Mouse (Mus musculus) thymus, adult 18-20 months (tissue): ENCODE measurements around the gene Ppp2r5e.
"Not testable (repeated sequence)": the region's sequence is repeated elsewhere in the genome, so short reads cannot be mapped to it uniquely, and the experiment has no call there.

Experiments used
- DNase-seq, 2 experiments: peaks; one replicate each; pipeline ENCODE4 v3.0.0; 2022; ENCODE audit warnings: mixed read lengths in 2 of 2

Ppp2r5e gene

DNA sequence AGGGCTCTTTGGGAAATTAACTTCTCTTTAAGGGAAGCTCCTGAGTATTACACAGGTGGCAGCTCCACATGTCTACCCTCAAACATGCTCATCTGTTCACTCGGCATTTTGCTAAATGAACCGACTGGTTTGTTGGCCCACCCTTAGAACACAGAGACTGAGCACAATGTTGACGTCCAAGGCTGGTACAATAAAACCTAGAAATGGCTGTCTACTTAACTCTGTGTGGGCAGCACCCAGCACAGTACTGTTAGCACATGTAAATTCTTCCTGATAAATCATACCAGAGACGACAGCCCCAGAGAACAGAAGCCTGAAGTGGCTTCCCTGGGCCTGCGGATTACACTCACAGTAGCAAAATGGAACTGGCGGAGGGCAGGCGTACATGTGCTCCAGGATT, 59.5 kb downstream of the Ppp2r5e start:
- DNase-seq: no peak

DNA sequence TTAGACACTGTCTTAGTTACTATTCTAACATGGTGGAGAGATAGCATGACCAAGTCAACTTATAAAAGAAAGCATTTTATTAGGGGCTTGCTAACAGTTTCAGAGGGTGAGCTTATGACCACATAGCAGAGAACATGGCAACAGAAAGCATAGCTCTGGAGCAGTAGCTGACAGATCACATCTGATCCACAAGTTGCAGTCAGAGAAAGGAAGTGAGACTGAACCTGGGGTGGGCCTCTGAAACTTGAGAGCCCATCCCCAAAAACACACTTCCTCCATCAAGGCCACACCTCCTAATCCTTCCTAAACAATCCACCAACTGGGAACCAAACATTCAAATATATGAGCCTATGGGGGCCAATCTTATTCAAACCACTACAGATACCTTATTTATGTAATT, 62.9 kb downstream of the Ppp2r5e start:
- DNase-seq: no peak

DNA sequence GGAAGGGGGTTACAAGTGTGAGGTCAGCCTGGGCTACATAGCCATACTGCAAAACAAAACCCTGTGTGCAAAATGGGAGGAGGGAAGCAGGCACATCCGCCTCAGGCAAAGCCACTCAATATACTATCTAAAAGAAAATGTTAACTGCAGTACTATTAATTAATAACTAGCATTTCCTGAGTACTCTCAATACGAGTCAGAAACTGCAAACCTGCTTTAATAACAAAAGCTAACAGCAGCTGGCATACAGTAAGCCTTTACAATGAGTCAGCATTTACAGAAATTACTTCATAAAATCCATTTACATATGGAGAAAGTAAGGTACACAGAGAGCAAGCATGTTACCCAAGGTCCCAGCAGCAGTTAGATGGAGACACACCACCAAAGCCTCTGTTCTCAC, 64.2 kb downstream of the Ppp2r5e start:
- no peak for DNase-seq

DNA sequence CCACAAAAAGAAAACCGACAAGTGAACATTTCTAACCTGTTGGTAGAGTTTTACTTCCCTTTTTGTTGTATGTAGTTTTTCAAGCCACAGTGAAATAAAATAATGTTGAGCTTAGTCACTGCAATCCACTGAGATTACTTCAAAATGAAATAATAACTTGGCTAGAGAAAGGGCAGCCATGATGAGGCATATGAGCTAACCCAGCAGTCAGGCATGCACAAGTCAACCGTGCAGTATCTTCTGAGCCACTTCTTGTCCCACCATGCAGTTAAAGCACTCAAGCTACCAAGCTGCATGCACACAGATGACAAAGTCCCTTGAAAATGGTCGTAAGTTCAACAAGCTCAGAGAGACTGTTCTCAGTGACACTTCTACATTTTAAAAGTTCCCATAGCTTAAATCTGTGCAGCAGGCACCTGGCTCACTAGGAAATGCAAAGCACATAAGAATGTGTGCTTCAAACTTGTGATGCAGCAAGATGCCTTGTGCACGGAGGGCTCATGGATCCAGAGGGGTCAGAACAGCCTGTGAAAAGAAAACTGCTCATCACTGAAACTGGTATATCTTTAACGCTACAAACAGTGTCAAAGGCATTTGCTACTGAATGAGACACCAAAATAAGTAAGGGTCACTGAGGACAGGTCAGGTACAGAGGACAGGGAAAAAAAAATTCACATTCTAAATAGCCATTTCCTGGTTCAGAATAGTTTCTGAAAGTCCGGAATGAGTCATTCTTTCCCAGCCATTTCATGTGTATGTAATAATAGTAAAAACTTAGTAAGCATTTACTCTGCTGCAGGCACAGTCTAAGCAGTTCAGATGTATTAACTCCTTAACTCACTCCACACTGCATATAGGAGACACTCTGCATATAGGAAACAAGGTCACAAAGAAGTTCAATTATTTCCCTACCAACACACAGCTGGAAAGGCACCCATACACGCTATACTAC, 66.9 kb downstream of the Ppp2r5e start:
- DNase-seq: no peak

DNA sequence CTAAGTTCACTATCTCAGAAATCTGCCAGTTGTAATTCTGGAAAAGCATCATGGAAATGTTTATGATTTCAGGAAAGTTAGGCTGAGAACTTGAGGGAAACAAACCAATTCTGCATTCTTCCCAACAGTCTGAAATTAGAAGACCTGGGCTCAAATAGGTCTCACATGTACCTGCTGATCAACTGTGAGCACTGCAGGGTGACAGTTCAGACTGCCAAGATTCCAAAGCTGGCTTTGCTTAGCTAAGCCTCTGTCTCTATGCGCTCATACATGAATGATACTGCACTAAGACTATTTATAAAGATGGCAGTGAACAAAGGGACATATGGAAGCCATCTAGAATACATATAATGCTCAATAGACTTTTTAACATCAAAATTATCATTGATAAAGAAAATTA, 67.7 kb downstream of the Ppp2r5e start:
- no peak for DNase-seq

DNA sequence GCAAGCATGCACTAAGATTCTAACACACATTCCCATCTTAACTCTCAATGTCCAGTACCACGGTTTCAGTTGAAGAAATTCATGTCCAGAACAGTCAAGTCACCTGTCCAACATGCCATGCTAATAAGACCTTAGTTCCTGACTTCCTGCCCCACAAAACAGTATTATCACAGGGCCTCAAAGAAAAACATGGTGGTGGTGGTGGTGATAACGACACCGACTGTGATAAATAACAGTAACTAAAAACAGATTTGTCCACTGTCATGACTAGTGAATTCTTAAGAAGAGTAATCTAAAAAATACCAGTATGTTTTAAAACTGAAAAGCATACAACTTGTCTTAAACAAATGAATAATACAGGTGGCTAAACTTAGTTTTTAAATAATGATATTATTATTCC, 71.8 kb downstream of the Ppp2r5e start:
- DNase-seq: no peak

DNA sequence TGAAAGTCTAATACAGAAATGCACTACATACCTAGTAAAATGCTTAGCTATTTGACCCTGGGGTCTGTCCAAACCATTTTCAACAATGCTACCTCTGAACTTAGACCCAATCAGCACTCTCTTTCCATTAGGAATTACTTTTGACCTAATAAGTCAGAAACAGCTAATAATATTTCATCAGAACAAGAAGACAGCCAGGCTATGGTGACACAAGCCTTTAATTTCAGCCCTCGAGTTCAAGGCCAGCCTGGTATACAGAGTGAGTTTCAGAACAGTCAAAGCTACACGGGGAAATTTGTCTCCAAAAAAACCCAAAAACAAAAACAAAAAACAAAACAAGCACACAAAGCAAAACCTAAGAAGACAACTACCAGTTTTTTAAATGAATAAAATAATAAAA, 73.1 kb downstream of the Ppp2r5e start:
- DNase-seq: no peak

DNA sequence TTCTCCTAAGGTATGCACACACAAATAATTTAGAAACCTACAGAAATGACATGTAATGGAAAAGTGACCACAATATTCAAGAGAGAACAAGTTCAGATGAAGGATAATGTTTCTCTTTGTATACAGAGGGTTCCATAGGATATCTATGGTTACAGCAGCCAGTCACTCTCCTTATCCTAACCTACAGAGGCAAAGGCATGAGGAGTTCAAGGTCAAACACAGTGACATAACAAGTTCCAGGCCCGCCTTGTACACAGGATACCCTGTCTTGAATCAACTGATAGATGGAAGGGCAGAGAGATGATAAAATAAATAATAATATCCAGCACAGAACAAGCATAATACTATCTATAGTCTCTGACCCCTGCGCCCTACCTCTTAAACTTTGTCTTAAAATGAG, 73.7 kb downstream of the Ppp2r5e start:
- DNase-seq: no peak

DNA sequence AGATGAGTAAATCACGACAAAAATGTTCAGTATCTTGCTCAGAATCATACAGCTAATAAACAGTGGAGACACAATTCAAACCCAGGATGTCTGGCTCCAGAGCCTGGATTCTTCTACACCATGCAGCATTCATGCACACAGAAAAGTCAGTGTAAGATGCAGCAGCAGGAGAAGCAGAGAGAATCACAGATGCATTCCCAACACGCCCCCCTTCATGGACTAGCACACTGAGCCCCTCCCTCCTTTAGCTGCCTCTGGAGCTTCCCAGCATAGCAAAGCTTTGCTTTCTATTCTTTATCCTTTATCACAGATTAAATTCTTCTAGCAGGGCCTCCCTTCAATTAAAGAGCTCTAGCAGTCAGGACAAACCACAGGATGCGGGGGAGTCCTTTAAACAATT, 75.7 kb downstream of the Ppp2r5e start:
- DNase-seq: no peak

DNA sequence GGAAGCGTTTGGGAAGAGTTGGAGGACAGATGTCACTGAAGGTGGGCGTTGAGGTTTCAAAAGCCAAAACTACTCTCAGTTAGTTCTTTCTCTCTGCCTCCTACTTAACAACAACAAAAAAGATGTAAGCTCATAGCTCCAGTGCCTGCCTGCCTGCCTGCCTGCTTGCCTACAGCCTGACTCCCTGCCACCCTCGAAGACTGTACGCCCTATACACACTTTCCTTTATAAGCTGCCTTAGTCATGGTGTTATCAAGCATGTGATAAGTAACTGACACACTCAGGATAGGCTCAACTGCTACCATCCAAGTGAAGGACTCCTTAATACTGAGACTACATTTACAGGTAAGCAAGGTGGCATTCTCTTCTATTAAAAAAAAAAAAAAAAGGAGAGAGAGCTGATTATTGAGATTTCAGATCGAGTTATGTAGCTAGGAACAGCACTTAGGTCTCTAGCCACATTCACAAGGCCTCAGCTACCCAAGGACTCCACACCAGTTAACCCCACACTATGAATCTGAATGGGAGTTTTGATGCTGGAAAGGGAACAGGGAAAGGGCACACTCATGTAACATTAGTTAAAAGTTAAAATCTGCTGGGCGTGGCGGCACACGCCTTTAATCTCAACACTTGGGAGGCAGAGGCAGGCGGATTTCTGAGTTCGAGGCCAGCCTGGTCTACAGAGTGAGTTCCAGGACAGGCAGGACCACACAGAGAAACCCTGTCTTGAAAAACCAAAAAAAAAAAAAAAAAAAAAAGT, 76.7 kb downstream of the Ppp2r5e start:
- no peak for DNase-seq

DNA sequence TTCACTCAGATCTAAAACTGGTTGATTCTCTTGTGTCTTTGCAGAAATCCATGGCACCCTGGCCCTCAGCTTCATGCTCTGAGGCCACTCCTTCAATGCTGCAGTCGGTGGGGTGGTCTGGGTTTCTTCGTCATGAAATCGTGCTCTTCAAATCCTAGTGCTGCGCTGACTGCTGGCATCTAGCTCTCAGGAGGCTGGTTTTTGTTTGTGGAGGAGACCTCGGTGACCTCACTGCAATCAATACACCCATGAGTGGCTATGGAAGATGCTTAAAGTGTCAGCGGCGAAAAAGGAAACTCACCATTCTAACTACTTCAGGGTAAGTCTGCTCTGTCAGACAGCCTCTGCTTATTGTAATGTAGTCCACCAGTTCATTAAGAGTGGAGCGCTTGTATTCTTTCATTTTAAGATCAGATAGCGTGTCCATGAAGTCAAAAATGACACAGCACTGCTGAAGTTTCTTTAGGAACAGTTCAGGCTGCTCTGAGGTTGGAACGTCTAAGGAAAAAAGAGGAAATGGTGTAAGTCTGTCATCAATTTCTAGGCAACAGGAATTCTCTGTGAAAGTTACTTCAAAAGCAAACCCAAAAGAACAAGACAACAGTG, 80.6 kb downstream of the Ppp2r5e start:
- DNase-seq: no peak

DNA sequence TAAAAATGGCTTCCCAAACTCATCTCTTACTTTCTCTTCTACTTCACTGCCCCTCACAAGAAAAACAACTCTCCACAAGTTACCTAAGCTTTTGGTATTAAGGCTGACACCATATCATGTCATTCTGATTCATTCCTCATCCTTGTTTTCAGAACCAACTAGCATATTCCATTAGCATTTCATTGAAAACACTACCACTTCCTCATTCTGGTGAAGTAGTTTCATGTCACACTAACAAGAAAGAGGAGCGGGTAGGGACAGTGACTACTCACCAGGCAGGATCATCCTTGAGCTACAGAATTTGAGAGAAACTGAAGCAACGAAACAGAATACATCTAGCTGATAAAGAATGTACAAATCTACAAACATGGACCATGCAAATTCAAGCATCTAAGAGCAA, 84.5 kb downstream of the Ppp2r5e start:
- DNase-seq: no peak

DNA sequence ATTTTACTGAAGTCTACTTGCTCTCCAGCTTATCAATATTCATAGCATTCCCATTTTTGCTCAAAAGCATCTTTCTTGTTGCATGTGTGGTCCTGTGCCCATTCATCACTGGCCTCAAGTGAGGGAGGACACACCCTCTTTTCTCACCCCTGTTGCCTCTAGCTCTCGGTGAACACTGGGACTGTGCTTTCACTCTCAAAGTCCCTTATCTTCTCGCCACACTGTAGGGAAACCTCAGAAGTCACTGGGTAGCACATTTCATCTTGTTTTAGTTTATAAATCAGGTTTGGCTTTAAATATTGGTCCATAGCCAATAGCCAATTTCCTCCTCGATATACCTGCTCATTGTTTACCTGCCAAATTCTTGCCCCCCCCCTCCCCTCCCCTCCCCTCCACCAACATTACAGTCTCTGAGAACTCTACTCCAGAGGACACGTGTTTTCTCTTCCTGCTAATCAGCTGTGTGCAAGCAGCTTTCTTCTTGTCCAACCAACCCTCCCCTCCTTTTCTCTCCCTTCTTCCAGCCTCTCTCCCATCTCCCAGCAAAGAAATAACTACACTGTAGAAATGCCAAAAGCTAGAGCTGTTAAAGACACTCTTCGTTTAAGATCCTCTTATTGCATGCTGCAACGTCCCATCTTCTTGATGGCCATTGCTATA, 90.9 kb downstream of the Ppp2r5e start:
- DNase-seq: no peak

DNA sequence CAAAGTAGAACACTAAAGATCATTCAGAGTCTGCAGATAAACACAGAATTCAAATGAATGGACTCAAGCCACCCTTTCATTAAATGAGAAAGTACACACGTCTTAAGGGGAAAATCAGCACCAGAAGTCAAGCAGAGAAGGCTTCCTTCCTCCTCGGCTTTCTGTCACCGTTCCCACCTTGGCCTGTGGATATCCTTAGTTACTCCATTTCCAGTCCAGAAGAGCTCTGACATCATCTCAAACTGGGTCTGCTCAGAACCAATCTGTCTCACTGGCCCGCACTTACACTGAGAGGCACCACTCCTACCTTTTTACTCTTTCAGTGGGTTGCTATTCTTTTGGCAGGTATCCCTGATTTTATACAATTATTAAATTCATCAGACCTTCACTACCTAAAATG, 93.4 kb downstream of the Ppp2r5e start:
- DNase-seq: no peak

DNA sequence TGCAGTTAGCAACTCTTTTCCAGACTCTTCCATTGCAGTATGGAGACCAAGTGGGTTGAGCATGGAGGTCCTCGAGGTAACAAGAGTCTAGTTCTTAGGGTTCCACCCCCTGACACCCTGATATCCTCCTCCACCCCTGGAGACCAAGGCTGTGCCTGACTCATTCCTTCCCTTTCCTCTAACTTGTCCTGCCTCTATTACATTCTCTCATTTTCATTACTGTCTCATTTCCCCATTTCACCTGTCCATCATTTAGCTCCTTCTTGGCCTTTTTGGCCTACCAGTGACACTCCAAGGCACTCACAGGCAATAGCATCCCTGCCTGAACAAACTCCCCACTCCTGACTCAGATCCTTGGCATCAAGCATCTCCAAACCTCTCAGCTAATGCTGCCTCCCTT, 98.3 kb downstream of the Ppp2r5e start:
- no peak for DNase-seq

DNA sequence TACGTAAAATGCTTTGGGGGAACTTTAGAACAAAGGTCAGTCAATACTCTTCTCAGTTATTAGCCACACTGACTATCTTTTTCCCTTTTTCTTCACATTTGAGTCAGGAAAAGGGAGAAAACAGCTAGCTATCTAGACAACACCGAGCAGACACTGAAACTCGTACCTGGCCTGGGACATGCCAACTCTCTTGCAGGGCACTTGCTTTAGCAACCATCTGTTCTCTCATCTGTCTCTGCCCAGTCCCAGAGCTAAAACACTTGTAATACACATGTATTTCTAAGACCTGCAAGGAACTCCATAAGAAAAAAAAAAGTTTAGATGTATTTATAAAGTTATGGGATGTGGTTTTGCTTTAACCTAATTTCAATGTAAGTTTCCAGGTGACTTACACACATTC, 100.4 kb downstream of the Ppp2r5e start:
- no peak for DNase-seq

DNA sequence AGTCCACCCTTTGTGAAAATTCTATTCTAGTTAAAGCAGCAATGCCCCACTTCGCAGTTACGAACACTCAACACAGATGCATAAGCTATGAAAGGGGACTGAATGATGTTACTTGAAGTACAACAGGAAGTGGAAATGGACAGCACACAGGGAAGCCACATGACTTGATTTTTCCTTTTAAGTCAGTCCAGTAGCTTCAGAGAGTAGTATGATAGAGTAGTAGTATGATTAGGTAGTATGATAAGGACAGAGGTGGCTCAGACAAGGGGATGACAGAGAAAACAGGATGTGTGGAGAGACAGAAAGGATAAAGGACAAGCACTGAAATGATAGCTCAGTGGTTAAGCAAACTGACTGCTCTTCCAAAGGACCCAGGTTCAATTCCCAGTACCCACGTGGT, 101.4 kb downstream of the Ppp2r5e start:
- DNase-seq: no peak

DNA sequence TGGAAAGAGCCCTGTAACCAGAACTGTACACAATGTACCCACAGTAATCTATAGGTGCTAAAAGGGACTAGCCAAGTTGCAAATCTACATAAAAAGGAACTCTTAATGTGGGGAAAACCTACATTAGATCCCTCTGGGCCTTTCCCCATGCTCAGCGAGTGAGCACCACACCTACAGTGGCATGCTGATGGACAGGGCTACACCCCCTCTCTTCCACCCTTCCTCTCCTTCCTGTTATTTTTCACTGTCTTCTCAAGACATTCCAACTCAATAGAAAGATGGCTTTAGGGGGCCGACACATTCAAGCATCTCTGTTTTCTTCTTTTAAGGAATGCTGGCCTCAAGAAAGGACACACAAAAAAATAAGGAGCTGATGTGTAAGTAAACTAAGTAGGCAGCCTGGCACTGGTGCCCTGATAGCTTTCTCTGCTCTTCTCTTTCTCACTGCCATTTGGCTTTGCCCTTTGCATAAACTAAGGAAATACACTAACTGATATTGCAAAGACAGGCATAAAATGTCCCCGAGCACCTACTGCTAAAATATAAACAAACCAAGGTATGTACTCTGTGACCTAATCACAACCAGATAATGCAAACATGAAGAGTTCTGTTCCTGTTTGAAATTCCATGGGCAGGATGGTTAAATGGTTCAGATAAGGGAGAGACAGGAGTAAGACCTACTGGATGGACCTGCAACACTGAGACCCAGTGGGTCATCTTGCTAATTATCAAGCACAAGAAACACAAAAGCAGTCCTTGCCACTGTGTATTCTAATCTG, 103.3 kb downstream of the Ppp2r5e start:
- DNase-seq: no peak

DNA sequence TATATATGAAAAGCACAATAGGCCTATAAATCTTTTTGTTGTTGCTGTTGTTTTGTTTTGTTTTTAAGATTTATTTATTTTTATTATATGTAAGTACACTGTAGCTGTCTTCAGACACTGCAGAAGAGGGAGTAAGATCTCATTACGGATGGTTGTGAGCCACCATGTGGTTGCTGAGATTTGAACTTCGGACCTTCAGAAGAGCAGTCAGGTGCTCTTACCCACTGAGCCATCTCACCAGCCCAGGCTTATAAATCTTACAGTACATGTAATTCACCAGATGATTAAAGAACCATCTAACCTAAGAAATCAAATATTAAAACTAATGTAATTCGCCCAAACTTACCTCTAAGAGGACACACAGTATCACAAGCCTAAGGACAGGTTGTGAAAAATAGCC, 103.9 kb downstream of the Ppp2r5e start:
- not testable (repeated sequence) for DNase-seq

DNA sequence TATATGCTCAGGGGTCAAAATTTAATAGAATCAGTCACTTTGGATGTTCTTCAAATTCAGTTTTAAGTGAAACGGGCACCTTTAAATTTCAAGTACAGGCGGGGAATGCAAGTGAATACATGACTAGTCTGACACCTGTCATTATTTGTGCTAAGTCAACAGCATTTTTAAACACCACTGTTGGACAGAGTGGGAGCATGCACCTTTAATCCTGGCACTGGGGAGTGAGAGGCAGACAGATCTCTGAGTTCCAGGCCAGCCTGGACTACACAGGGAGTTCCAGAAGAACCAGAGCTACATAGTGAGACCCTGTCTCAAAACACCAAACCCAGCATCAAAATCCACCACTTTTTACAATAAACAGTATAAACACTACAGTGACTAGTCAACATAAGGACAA, 108.5 kb downstream of the Ppp2r5e start:
- DNase-seq: no peak

DNA sequence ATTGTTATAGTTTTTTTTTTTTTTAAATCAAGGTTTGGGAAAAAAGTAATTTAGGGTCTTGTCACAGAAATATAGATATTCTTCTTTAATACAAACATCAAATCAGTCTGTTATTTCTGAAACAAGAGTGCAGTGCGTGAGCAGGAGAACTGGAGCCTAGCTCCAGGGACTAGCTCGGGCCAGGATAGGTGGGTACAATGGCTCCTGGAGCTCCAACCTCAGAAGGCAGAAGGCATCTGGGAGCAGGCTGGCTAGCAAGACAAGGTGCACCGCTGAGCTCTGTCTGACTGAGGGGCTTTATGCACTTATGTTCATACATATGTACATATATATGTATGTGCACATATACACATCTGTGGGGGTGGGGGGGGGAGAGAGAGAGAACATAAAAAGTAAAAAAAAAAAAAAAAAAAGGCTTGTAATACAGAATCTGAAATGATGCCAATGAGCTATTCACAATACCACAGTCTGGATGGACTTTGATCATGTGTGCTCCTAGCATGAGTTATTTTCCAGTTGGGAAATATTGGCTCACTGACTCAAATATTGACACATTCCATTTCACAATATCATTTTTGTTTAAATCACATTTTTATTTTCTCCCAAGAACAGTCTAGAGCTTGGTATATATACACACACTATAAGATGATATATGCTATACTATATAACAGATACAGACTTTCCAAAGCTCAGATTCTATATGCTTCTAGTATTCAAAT, 109.3 kb downstream of the Ppp2r5e start:
- no peak for DNase-seq

DNA sequence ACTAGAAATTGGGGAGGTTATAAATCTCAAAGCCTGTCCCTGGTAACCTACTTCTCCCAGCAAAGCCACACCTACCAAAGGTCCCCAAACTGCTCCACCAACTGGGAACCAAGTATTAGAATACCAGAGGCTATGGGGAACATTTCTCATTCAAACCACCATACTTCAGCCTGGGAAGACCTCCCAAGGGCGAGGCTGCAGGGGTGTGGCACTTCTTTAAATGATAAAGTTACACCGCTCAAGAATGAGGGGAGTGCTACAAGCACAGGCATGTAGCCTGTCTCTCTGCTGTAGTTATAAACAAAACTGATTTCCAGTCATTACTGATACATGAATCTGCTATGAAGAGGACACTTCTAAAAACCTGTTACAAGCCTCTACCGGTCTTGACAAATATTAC, 113.3 kb downstream of the Ppp2r5e start:
- no peak for DNase-seq
